Mouse (Mus musculus): ENCODE data around the gene Wwp2. TPM values are rescaled to one million over a fixed set of nuclear protein-coding genes. Genes with fewer than 3 reads are reported as not detected.

The Wwp2 gene
- polyA plus RNA-seq, 1 experiment: 39.5 TPM

DNA sequence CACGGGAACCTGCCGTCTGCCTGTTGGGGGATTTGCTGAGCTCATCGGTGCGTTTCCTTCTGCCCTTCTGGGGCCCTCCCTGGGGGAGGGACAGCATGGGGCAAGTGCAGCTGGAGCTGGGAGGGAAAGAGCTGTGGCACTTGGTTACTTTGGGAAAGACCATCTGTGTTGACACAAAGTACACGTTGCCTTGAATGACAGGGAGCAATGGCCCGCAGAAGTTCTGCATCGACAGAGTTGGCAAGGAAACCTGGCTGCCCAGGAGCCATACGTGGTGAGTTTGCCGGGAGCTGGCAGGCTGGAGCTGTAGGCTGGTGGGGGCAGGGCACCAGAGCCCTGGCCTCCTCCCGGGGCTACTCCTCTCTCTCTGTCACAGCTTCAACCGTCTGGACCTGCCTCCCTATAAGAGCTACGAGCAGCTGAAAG is 120.4 kb downstream of the Wwp2 start:
- Histone ChIP-seq H3K36me3 (ENCODE audit: control insufficient read depth, insufficient read depth, low read length) (peaks cover 4% of the 10 kb centered on the region; the same call in 1 of the 2 replicates), H3K27ac (ENCODE audit: insufficient read depth, low read length) (no peak overlapping the region), H3K4me1 (ENCODE audit: control insufficient read depth, insufficient read depth, insufficient read length) (no peaks in the 10 kb centered on the region; the same call in 1 of the 2 replicates), H3K27me3 (ENCODE audit: control insufficient read depth, insufficient read depth, low read length) (no peaks in the 10 kb centered on the region), H3K4me3 (ENCODE audit: extremely low read depth, insufficient read depth, insufficient read length) (no peak overlapping the region)
- TF ChIP-seq CTCF (IDR thresholded peaks at IDR 0.05; ENCODE audit: extremely low read depth, insufficient read depth, insufficient read length, insufficient replicate concordance): no peak
- TF ChIP-seq POLR2A (IDR thresholded peaks at IDR 0.05; ENCODE audit: low read depth, low read length): no peak
- no peak for DNase-seq (ENCODE audit: low read depth in 1 of 2, low spot score in 2 of 2)
- 44% methylated on average over 12 of the region's 12 CpGs for WGBS

DNA sequence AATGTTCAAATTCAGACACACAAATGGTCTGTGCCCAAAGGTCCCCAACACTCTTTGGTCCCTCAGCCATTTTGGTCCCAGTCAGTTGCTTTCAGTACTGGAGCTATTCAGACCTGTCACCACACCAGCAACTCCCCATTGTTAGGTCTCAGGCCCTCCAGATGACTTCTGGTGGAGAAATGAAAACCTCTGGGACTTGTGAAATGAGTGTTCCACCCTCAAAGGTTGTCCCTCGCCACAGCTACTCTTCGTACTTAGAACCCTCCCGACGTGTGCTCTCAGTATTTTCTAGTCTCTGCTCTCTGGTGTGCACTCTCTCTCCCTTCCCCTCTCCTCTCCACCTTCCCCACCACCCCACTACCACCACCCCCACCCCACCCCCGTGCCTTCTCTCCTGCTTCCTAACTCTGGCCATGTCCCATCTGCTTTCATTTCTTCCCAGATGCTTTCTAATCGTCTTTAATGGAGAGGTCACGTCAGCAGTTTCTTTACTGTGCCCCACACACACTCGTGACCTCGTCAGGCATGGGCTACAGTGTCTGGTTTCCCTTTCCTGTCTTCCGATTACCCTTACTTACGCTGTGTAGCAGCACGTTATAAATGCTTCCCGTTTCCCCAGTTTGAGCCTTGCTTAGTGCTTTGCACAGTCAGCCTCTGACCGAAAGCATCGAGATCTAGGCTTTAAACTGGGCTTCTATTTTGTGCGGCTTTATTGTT is 124.8 kb downstream of the Wwp2 start:
- TF ChIP-seq POLR2A (IDR thresholded peaks at IDR 0.05; ENCODE audit: low read depth, low read length) (no peak), CTCF (IDR thresholded peaks at IDR 0.05; ENCODE audit: extremely low read depth, insufficient read depth, insufficient read length, insufficient replicate concordance) (no peak)
- H3K4me3 ChIP-seq (ENCODE audit: extremely low read depth, insufficient read depth, insufficient read length): peak overlapping the region; percentile 41
- H3K27ac ChIP-seq (ENCODE audit: insufficient read depth, low read length): no peak overlapping the region
- H3K4me1 ChIP-seq (ENCODE audit: control insufficient read depth, insufficient read depth, insufficient read length): no peaks in the 10 kb centered on the region
- WGBS: 8% methylated on average over 16 of the region's 16 CpGs
- H3K27me3 ChIP-seq (ENCODE audit: control insufficient read depth, insufficient read depth, low read length): no peaks in the 10 kb centered on the region
- H3K36me3 ChIP-seq (ENCODE audit: control insufficient read depth, insufficient read depth, low read length): peaks cover 3% of the 10 kb centered on the region; the same call in 1 of the 2 replicates
- peak; percentile 23 to 38 for DNase-seq (ENCODE audit: low read depth in 1 of 2, low spot score in 2 of 2)

DNA sequence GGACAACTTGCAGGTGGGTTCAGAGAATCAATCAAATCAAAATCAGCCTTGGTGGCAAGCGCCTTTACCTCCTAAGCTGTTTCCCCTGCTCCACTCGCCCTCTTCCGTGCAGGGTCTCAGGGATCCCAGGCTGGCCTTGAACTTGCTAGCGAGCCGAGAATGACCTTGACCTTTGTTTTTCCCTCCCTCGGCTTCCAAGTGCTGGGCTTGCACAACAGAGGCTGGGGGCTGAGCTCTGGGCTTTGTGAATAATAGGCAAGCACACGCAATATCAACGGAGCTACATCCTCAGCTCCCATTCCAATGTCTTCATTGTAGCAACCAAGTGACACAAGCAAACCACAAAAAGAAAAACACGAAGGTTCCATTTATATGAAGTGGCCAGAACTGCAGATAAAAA is 126.0 kb downstream of the Wwp2 start:
- no peaks in the 10 kb centered on the region for H3K4me1 ChIP-seq (ENCODE audit: control insufficient read depth, insufficient read depth, insufficient read length)
- H3K36me3 ChIP-seq (ENCODE audit: control insufficient read depth, insufficient read depth, low read length): no peaks in the 10 kb centered on the region; the same call in 1 of the 2 replicates
- no peaks in the 10 kb centered on the region for H3K27me3 ChIP-seq (ENCODE audit: control insufficient read depth, insufficient read depth, low read length)
- TF ChIP-seq CTCF (IDR thresholded peaks at IDR 0.05; ENCODE audit: extremely low read depth, insufficient read depth, insufficient read length, insufficient replicate concordance): no peak
- no peak for TF ChIP-seq POLR2A (IDR thresholded peaks at IDR 0.05; ENCODE audit: low read depth, low read length)
- WGBS: 88% methylated on average over 9 of the region's 9 CpGs
- DNase-seq (ENCODE audit: low read depth in 1 of 2, low spot score in 2 of 2): no peak
- H3K4me3 ChIP-seq (ENCODE audit: extremely low read depth, insufficient read depth, insufficient read length): no peak overlapping the region
- H3K27ac ChIP-seq (ENCODE audit: insufficient read depth, low read length): no peak overlapping the region

DNA sequence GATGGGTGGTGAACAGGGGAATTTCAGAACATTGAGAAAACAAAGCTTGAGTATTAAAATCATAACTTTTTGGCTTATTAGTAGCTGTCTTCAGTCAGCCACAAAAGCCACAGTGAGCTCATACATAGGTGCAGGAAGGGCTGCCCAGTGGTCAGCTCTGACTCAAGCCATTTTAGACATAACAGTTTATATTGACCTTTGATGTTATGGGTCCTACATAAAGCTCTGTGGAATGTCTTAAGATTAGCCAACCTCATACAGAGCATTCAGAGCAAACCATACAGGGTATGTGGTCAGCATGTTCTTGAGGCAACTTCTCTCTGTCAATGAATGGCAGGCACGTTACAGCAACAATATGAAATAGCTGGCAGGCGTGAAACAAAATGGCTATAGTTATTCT is 134.9 kb downstream of the Wwp2 start:
- Histone ChIP-seq H3K4me1 (ENCODE audit: control insufficient read depth, insufficient read depth, insufficient read length) (no peaks in the 10 kb centered on the region), H3K27ac (ENCODE audit: insufficient read depth, low read length) (no peak overlapping the region), H3K4me3 (ENCODE audit: extremely low read depth, insufficient read depth, insufficient read length) (no peak overlapping the region), H3K27me3 (ENCODE audit: control insufficient read depth, insufficient read depth, low read length) (no peaks in the 10 kb centered on the region), H3K36me3 (ENCODE audit: control insufficient read depth, insufficient read depth, low read length) (no peaks in the 10 kb centered on the region)
- DNase-seq (ENCODE audit: low read depth in 1 of 2, low spot score in 2 of 2): no peak
- no peak for TF ChIP-seq CTCF (IDR thresholded peaks at IDR 0.05; ENCODE audit: extremely low read depth, insufficient read depth, insufficient read length, insufficient replicate concordance)
- 71% methylated on average over 2 of the region's 2 CpGs for whole genome bisulfite sequencing

DNA sequence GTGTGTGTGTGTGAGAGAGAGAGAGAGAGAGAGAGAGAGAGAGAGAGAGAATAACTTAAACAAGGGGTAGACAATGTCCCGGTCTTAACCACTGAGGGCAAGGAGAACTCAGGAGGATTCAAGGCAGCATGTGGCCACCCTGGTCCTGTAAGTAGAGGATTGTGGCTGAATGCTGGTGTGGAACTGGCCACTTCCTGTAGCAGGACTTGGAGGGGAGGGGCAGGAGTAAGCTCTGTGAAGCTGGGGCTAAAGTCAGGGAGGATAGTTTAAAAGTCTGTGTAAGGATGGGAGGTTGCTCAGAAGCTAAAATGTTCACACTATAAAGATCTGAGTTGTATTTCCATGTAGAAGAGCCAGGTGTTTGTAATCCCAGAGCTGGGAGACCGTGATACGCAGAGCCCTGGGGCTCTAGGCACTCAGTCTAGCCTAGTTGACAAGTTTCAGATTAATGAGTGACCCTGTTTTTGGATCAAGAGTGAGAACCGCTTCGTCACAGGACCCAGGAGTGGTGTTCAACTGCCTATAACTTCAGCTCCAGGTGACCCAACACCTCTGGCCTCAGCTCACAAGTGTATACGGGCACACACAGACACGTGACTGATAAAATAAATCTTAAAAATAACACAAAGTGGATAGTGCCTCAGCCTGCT is 135.4 kb downstream of the Wwp2 start:
- 88% methylated on average over 7 of the region's 7 CpGs for WGBS
- Histone ChIP-seq H3K36me3 (ENCODE audit: control insufficient read depth, insufficient read depth, low read length) (no peaks in the 10 kb centered on the region), H3K4me1 (ENCODE audit: control insufficient read depth, insufficient read depth, insufficient read length) (peaks cover 2% of the 10 kb centered on the region; the same call in 1 of the 2 replicates), H3K4me3 (ENCODE audit: extremely low read depth, insufficient read depth, insufficient read length) (no peak overlapping the region), H3K27ac (ENCODE audit: insufficient read depth, low read length) (no peak overlapping the region), H3K27me3 (ENCODE audit: control insufficient read depth, insufficient read depth, low read length) (no peaks in the 10 kb centered on the region)
- DNase-seq (ENCODE audit: low read depth in 1 of 2, low spot score in 2 of 2): no peak
- TF ChIP-seq POLR2A (IDR thresholded peaks at IDR 0.05; ENCODE audit: low read depth, low read length): no peak

DNA sequence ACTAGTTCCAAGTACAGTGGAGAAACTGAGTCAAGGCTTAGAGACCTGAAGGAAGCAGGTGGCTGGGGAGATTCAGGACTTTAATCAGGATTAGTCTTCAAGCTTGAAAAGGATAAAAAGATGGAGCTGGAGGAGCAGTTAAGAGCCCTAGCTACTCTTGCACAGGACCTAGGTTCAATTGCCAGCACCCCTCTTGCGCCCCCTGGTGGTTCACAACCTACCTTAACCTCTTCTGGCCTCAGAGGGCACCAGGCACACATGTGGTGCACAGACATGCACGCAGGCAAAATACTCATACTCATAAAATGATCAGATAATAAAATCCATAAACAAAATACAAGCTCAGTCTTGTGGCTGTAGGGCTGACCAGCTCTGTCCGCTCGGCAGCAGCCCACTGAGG is 136.3 kb downstream of the Wwp2 start:
- Histone ChIP-seq H3K4me1 (ENCODE audit: control insufficient read depth, insufficient read depth, insufficient read length) (peaks cover 3% of the 10 kb centered on the region; the same call in 1 of the 2 replicates), H3K36me3 (ENCODE audit: control insufficient read depth, insufficient read depth, low read length) (no peaks in the 10 kb centered on the region), H3K27ac (ENCODE audit: insufficient read depth, low read length) (no peak overlapping the region), H3K27me3 (ENCODE audit: control insufficient read depth, insufficient read depth, low read length) (no peaks in the 10 kb centered on the region), H3K4me3 (ENCODE audit: extremely low read depth, insufficient read depth, insufficient read length) (no peak overlapping the region)
- peak; percentile 37 to 69 for DNase-seq (ENCODE audit: low read depth in 1 of 2, low spot score in 2 of 2)
- TF ChIP-seq POLR2A (IDR thresholded peaks at IDR 0.05; ENCODE audit: low read depth, low read length) (no peak), CTCF (IDR thresholded peaks at IDR 0.05; ENCODE audit: extremely low read depth, insufficient read depth, insufficient read length, insufficient replicate concordance) (peak; percentile 71; the same call in 1 of the 2 replicates)
- WGBS: 63% methylated on average over 4 of the region's 4 CpGs

DNA sequence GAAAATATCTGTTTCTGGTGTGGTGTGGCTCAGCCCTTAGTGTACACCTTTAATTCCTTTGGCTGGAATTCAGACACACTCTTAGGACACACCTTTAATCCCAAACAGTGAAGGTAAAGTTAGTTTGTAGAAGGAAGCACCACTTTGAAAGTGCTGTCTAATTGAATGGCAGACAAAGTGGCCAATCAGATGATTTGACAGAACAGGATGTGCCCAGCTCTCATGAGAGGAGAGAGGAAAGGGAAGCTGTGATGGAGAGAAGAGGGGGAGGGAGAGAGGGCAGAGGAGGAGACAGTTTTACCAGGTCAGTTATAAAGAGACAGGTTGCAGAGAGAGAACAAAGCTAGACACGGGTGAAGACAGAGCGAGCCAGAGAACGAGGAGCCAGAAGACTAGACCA is 138.6 kb downstream of the Wwp2 start:
- Histone ChIP-seq H3K36me3 (ENCODE audit: control insufficient read depth, insufficient read depth, low read length) (peaks cover 2% of the 10 kb centered on the region; the same call in 1 of the 2 replicates), H3K27ac (ENCODE audit: insufficient read depth, low read length) (no peak overlapping the region), H3K4me1 (ENCODE audit: control insufficient read depth, insufficient read depth, insufficient read length) (peaks cover 3% of the 10 kb centered on the region; the same call in 1 of the 2 replicates), H3K4me3 (ENCODE audit: extremely low read depth, insufficient read depth, insufficient read length) (no peak overlapping the region), H3K27me3 (ENCODE audit: control insufficient read depth, insufficient read depth, low read length) (no peaks in the 10 kb centered on the region)
- 90% methylated on average over 3 of the region's 3 CpGs for WGBS
- TF ChIP-seq POLR2A (IDR thresholded peaks at IDR 0.05; ENCODE audit: low read depth, low read length) (no peak), CTCF (IDR thresholded peaks at IDR 0.05; ENCODE audit: extremely low read depth, insufficient read depth, insufficient read length, insufficient replicate concordance) (no peak)
- DNase-seq (ENCODE audit: low read depth in 1 of 2, low spot score in 2 of 2): no peak

Data from spleen, adult 2 months (tissue).